Mouse (Mus musculus) telencephalon, adult 2 months (tissue): Measurements from ENCODE around the gene BC067074.
"Not testable (repeated sequence)": the region's sequence is repeated elsewhere in the genome, so short reads cannot be mapped to it uniquely, and the experiment has no call there.

Experiments used
- DNase-seq: peaks from one replicate; pipeline ENCODE4 v3.0.0-alpha.2; 2011; ENCODE audit warnings: low read depth, low spot score

The BC067074 gene

DNA sequence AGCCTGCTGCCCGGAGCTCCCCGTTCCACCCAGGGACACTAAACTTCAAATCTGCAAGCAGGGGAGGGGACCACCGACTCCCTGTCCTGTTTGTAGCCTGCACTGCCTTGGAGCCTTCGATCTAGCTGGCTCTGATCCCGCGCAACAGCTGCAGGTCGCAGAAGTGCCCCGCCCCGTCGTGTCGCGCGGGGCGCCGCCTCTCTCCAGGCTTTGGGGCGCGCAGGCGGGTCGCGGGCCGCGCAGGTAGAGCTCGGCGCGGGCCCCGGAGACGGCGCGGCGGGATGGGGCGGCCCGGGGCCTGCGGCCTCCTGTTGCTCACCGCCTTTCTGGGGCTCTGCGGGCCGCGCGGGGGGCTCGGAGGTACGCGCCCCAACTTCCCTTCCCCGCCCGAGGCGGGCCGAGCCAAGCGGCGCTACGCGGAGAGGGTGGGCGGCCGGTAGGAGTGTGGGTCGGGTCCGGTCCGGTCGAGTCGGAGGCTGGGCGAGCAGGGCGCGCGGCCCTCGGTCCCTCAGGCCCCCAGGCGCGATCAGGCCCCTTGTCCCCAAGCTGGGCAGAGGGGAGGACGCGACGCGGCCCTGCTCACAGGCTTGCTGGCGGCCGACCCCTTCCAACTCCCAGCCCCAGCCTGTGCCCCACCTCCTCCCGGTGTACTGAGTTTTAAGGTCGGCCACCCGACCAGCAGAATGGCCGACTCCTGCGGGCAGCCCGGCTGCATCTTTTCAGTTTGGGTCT lies at the start of gene BC067074:
Gene BC067074 (plus strand): TSS at position 185 of the 732 bp plus-strand sequence.
- DNase-seq: no peak

DNA sequence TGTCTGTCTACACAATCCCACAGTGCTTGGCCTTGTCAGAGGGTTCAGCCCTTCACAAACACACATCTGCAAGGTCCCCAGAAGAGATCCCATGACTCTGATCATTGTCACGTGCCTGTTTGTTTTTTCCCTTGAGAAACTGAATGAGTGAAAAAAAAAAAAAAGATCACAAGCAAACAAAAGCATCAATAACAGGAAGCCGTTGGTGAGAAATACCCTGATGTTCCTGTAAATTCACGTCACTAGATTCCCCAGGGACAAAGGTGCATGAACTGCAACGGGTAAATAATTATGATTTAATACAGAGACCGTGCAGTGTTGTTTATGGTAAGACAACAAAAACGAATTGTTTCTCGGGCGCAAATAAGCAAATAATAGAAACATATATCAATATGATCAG lies 47.9 kb upstream of the BC067074 start:
- no peak for DNase-seq

DNA sequence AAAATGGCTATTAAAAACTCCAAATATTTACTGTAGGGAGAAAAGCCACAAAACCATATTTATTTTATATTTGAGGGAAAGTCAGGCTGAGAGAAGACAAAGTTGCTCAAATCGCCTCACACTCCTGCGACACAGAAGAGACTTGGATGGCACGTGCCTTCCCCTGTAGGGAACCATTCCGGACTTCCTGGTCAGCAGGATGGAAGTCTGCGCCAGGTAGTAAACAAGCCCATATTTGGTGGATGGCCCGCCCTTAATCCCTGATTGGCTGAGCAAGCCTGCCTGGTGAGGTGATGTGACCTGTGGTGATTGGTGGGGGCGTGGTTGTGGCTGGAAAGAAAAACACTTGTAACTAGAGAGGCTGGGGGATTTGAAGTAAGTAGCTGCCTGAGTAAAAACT lies 40.4 kb upstream of the BC067074 start:
- not testable (repeated sequence) for DNase-seq

DNA sequence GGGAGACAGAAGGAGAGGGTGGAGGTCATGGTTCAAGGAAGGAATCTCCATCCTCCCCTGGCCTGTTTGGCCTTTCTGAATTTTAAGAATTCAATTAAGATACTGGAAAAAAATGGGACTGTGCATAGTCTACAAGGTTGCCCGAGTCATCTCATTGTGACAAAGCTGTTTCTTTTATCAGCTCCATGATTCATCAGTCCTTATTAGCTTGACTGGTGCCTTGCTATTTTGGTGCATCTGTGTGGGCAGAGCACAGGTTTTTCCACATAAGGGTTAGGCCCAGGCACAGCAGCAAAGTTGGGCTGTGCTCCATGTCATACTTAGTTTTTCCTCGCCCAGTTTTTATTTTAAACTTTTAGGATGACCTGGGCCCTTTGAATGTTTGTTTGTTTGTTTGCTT lies 36.2 kb upstream of the BC067074 start:
- no peak for DNase-seq

DNA sequence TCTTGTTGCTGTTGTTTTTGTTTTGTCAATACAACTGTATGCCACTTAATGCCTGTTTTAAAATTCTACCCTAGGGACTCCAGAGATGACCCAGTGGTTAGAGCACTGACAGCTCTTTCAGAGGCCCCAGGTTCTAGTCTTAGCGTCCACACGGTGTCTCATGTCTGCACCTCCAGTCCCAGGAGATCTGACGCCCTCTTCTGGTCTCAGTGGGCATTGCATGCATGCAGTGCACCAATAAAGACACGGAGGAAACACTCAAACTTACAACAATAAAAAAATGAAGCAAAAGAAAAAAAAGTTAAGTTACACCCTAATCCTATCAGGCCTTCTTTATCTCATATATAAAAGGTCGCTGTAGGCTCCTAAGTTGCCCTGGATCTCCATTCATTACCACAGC lies 35.8 kb upstream of the BC067074 start:
- DNase-seq: no peak

DNA sequence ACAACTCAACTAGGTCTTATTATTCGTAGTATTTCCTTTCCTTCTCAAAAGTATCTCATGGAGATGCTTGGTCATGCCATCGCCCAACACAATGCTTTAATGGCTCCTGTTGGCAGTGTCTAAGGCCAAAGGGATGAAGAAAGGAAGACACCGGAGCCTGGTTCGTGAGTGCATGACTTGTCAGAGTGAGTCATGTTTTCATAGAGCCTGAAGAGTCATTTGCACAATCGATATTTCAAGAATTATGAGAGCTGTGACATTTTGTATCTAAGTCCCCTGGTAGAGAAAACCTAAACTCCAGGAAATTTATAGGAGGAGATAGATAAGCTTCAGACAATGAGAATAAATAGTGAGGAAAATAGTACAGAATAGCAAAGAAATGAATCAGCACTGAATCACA lies 33.7 kb upstream of the BC067074 start:
- no peak for DNase-seq

DNA sequence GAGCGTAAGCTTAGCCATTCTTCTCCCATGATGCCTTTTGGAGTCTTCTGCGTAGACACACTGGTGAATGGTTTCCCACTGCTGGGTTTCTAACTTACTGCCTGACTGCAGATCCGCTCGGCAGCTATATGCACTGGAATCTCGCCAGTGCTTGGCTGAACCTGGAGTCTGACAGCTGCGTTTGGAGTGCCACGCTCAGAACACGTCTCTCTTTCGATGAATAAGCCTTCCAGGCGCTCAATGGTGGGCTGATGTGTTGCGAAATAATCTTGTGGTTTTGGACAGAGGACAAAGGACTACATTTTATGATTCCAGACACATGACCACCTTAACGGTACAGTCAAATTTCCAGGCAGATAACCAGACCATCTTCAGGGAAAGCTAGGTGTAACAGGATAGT lies 30.1 kb upstream of the BC067074 start:
- no peak for DNase-seq

DNA sequence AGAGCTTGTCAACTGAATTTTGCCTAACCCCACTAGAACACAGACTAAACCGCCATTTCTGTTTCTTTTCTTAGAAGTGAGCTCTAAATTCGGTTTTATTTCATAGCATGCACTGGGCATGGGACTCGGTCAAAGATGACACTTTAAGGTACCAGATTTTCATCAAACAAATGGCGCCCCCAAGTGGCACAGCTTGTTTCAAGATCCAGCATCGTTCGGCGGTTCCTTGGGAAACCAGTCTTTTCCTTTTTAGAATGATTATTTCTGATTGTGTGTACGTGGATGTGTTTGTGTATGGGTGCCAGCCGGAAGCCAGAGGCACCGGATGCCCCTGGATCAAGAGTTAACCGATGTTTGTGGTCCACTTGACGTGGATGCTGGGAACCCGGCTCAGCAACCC lies 27.7 kb upstream of the BC067074 start:
- no peak for DNase-seq

DNA sequence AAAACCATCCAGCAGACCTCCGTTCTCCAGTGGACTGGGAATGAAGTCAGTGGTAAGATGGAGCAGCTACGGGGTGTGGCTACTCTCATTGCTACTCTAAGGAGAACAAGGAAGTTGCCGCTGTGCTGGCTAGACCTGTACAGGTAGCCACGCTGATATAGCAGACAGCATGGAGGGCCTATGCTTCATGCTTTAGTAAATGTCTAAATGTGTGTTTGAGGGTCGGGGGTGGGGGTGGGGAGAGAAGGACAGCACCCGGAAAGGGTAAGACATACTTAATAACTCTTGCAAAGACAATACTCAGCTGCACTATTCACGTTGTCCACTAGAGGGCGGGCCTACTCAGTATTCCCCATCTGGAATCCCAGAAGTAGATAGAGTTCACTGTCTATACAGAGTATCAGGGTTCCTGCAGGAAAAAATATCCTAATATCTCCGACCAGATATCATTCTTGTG lies 26.4 kb upstream of the BC067074 start:
- no peak for DNase-seq

DNA sequence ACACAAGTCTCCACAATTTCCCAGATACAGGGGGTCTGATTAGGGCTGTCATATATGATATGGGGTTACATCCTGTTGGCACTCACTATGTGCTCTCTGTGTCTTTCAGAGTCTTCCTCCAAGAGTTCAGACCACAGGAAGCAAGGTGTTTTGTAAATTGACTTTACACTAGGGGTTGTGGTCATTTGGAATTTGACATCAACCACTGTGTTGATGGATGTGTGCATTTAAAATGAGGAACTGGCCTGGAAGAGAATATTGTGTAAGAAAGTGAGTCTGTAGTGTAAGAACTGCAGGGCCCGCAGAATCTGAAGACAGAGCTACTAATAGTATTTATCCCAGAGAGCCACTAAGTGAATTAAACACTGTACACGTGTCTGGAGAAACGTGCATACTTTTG lies 25.8 kb upstream of the BC067074 start:
- DNase-seq: no peak

DNA sequence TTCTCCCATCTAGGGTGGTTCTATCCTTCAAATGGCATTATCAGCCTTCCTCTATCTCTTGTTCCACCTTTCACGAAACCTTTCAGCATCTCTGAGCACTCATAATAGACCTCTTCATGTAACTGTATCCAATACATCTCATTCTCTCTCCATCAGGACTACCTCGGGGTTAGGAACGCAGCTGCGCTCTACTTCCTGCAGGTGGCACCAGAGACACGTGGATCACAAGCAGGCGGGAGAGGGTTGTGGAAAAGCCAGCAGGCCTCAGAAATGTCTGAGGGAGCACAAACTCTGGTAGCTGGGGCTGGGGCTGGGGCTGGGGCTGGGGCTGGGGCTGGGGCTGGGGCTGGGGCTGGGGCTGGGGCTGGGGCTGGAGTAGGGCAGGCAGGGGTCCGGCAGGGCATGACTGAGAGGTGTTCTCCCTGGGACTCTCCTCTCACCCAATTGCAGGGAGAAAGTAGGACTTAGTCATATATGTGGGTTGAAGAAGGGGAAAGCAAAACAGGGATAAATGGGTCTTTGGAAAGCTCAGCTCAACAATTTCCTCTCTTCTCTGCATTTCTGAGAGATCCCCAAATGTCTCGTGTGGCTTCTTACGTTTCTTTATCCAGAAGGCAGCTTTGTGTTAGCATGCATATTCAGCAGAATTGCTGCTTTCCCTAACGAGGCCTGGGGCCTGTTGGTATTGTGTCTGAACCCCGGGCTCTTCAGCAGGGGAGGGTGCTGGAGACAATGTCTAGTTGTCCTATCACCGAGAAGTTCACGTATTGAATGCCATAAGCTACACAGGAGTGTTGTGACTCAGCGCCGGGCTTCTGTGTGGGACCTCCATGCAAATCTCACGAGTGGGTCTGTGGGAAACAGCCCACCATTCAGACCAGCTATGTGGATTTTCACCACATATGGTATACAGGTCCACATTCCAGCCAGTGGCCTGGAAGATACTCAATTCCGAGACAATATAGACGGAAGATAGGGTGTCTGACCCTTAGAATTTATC lies 22.9 kb upstream of the BC067074 start:
- no peak for DNase-seq

DNA sequence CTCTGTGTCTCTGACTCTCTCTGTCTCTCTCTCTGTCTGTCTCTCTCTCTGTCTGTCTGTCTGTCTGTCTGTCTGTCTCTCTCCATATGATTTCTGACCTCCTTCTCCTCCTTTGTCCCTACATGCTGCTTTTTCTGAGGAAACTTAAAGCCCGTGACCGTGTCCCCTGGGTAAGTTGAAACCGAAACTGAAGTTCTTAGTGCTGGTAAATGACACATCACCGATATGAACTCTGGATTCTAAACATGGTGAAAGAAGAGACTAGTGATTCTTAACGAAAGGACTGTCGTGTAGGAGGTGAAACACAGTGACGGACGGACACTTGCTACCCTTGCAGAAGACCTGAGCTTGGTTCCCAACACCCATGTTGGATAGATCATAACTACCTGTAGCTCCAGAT lies 21.8 kb upstream of the BC067074 start:
- DNase-seq: no peak

DNA sequence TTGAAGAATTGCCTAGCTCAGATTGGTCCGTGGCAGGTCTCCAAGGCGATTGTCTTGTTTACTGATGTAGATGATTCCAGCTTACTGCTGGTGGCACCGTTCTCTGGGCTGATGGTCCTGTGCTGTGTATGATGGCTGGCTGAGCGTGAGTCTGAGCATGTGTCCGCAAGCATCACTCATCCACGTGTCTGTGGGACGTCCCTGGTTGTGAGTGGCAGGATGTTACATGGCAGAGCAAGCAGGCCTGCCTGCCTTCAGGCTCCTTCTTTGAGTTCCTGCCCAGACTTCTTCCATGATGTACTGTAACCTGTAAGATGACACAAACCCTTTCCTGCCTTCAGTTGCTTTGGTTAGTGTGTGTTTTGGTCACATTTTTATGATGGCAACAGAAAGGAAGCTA lies 5.8 kb upstream of the BC067074 start:
- no peak for DNase-seq

DNA sequence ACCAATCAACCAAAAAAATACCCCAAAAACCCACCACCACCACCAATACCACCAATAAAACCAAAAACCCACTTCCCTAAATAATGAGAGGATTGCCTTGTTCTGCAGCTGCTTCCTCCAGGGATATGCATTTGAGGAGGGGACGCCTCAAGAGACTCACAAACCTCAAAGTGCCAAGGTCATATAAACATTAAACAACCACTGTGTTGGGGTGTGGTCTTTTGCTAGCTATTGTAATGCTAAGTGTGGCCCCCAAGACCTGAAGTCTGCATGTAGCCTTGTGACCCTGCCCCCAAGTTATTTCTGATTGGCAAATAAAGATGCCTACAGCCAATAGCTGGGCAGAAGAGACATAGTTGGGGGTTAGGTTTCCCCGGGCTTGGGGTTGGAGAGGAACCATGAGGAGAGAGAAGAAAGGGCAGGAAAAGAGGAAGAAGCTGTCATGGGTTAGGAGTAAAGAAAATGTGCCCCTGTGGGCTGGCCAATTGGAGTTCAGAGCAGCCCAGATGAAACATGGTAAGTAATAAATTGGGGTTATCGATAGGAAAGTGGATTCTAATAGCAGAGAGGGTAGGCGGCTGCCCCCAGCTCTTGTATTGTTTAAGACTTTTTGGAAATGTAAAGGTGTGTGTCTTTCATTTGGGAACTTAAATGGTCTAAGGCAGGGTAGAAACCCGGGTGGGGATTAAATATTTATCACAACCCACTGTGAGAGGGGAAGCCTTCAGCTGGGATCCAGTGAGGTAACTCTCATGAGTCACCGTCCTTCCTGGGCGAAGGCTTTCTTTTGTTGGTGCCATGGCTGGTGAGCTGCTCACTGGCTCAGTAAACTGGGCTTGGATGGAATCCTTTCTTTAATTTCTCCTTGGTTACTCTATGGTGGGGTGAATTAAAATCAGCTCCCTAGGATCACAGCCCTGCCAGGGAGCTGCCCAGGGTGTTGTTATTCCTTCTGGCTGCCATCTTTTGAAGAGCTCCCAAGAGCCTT lies 4.5 kb upstream of the BC067074 start:
- DNase-seq: no peak

DNA sequence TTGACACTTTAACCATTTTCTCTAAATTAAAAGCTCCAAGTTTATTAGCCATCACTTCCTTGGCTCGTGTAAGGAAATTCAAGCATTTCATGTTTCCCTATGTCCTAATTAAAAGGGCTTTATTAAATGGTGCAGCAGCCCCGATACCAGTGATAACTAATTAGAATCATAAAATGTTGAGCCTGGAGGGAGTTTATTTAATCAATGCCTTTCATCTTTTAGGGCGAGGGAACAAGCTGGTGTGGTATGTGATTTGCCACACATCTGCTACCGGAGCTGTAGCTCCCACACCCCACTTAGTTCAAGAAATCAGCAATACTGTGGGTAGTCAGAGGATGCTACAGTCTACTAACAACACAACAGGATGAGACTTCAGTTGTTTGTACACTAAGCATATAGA lies 3.2 kb upstream of the BC067074 start:
- DNase-seq: no peak

DNA sequence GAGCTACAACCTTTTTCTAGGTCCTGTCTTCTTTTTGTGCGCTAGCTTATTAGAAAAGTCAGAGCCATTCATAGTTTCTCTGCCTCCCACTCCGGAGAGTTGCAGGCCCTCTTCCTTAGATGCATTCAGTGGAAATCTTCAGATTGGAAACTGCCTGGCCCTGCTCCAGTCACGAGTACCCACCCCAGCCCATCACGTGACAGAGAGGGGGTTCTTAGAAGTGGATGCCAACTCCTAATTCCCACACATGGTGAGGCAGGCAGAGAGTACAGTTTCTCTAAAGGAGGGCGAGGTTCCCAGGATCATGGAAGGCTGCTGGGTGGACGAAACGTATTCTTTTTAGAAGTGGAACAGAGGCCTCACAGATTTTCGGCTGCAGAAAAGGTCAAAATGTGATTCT lies 958 bp upstream of the BC067074 start:
- DNase-seq: no peak

DNA sequence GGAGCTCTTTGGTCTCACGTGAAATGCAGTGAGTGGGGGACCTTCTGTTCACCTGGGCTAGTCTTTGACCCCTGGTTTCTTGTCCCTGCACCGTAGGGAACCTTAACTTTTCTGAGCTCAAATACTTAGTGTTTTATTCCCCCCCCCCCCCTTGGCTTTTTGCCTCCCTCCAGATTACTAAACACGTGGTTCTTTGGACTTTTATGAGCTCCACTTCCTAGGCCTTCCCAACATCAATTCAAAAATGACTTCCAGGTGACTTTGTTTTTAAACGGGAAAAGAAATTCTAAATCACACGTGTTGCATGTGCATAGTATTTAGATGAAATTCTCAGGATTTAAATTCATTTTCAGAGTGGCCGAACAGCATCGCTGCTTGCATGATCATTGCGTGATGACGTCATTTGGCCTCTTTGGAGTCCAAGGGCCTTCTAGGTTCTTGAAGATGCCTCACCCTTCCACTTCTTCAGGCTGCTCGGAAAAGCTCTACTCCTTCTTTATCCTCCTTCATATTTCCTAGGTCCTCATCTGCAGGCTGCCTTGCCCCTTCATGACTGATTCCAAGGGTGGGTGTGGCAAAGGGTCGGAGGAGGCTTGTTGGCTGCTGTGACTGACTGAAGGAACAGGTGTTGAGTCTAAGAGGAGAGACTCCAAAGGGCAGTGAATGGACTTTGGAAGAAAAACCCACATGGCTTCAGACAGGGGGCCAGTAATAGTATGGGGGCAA lies 911 bp downstream of the BC067074 start:
- no peak for DNase-seq

DNA sequence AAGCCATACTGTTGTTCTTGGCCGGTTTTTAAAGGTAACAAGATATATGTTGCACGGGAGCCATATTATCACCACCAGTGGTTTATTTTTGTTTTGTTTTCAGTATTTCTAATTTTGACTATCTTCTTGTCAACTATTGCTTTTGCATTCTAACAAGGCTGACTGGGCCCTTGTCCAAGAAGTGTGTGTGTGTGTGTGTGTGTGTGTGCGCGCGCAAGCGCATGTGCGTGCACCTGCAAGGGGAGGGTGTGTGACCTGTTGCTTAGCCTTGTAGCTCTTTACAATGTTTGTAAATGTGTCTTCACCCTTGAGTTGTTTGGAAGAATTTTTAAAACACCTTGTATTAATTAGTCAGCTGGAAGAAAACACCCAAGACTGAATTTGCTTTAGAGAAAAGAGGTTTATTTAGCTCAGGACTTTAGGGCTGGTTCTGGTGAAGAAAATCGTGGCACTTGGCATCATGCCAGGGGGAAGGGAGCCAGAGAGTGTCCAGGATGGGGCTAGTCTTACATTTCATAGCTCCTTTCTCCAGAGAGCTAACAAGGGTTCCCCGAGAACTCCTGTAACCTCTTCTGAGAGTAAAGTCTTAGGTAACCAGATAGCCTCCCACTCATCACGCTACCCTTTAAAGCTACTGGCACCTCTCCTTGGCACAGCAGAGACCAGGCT lies 3.0 kb downstream of the BC067074 start:
- no peak for DNase-seq

DNA sequence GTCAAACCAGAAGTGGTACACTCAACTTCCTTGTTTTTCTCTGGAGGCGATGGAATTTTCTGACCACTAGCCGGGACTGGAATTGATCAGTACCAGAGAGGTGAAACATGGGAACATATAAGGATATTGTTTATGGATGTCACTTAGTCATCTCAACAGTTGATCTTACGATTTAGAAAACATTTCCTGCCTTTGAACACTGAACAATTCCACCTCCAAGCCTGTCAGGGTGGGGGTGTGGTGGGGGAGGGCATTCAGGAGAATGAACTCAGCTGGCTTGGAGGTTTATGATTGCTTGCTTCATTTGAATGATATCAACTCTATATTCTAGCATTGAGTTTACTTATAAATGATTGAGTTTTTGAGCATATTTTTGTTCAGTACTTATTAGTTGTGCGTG lies 13.6 kb downstream of the BC067074 start:
- no peak for DNase-seq

DNA sequence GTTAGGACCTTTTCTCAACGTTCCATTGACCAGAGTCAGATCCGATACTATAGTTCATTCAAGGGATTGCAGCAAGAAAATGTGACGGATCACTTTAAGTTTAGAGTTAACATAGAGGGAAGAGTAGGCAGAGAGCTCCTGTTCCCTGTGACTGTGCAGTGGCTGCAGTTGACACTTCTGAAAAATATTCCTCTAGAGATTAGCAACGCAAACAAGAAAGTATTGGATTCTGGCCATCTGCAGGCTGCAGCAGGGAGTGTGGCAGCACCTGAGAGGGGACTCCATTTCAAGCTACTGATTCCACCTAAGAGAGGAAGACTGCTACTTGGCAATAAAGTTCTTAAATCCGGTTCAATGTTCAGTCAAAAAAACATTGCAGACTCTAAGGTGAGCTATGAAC lies 26.6 kb downstream of the BC067074 start:
- DNase-seq: no peak
